Comparison of ENCODE assay signal across 20 mouse cellular contexts in genomic region chr11:108082673-108083072, GRCm38 (mm10).
"Had no signal": no experiment of that assay in that cellular context is flagged by ENCODE, and none has a peak within 500 bp of the region (broad histone marks: within the 10 kb centered on the region; RNA-seq: fewer than 3 reads in every experiment).

No protein-coding gene starts in this region.

- H3K36me3 ChIP-seq: liver, embryonic 13.5 days; liver, embryonic 15.5 days; lung, embryonic 15.5 days; midbrain, embryonic 13.5 days; neural tube, embryonic 12.5 days had no signal

- DNase-seq: liver, embryonic 13.5 days; liver, postnatal 0 days; lung, postnatal 14 days; retina, postnatal 1 day; right cerebral cortex, adult 18-20 months; right cerebral cortex, postnatal 25 days; right cerebral cortex, postnatal 4 days; spleen, adult 18-20 months; thymus, adult 18-20 months; thymus, postnatal 14 days had no signal

- H3K4me1 ChIP-seq: liver, embryonic 13.5 days; liver, embryonic 15.5 days; midbrain, embryonic 13.5 days; neural tube, embryonic 12.5 days had no signal

- H3K27me3 ChIP-seq: liver, embryonic 13.5 days; liver, embryonic 15.5 days; lung, embryonic 15.5 days; megakaryocyte, embryonic 14.5 days; midbrain, embryonic 13.5 days; neural tube, embryonic 12.5 days had no signal

- H3K4me2 ChIP-seq: liver, embryonic 11.5 days; liver, embryonic 13.5 days; liver, embryonic 15.5 days; lung, embryonic 15.5 days; midbrain, embryonic 11.5 days; midbrain, embryonic 13.5 days; neural tube, embryonic 12.5 days had no signal

- H3K9me3 ChIP-seq: liver, embryonic 13.5 days; liver, embryonic 15.5 days; lung, embryonic 15.5 days; megakaryocyte, embryonic 14.5 days; midbrain, embryonic 13.5 days; neural tube, embryonic 12.5 days had no signal

- ATAC-seq: liver, postnatal 0 days; lung, postnatal 0 days; midbrain, embryonic 13.5 days; midbrain, embryonic 16.5 days had no signal

- H3K4me3 ChIP-seq: liver, embryonic 13.5 days; liver, embryonic 15.5 days; lung, embryonic 15.5 days; megakaryocyte, embryonic 14.5 days; midbrain, embryonic 13.5 days; neural tube, embryonic 12.5 days had no signal

- H3K27ac ChIP-seq: liver, embryonic 13.5 days; liver, embryonic 15.5 days; lung, embryonic 15.5 days; macrophage; midbrain, embryonic 13.5 days; neural tube, embryonic 12.5 days had no signal

- H3K9ac ChIP-seq: liver, embryonic 13.5 days; liver, embryonic 15.5 days; liver, postnatal 0 days; lung, embryonic 15.5 days; midbrain, embryonic 13.5 days; neural tube, embryonic 12.5 days had no signal
